Mouse (Mus musculus) embryo, embryonic 10 days (tissue): ENCODE measurements at regions not wholly inside any gene's neighbourhood (a gene's known extent, or its start where the extent isn't known, plus 50 kb on each side); places are given as distances from the start of the nearest gene placed in this dataset.

Source experiments
- DNase-seq: peaks from one replicate; pipeline ENCODE4 v3.0.0-alpha.2; 2015; ENCODE audit warnings: low spot score

- DNase-seq: peak; percentile 5
Measured at GRCm38 (mm10) chrX:158236206-158236605, 193.1 kb upstream of the Cnksr2 start.

- no peak for DNase-seq
Measured at GRCm38 (mm10) chrX:158209167-158209566, 166.1 kb upstream of the Cnksr2 start.

GRCm38 (mm10) chrX:158195536-158195935 is 152.4 kb upstream of the Cnksr2 start:
- no peak for DNase-seq

GRCm38 (mm10) chrX:158181486-158181885 is 138.4 kb upstream of the Cnksr2 start:
- DNase-seq: no peak

GRCm38 (mm10) chrX:158180356-158180755 is 137.3 kb upstream of the Cnksr2 start:
- DNase-seq: no peak

- no peak for DNase-seq
Measured at GRCm38 (mm10) chrX:158135870-158136557, 92.9 kb upstream of the Cnksr2 start.

GRCm38 (mm10) chrX:158133526-158133925 is 90.4 kb upstream of the Cnksr2 start:
- DNase-seq: no peak
